In genomic region chr11:49168839-49169611, GRCm38 (mm10) we compare ENCODE assay signal across 9 mouse cellular contexts. TPM values are rescaled to one million over a fixed set of nuclear protein-coding genes. Genes with fewer than 3 reads are reported as not detected.
DNase-seq lines count a peak whose midpoint lies in the region; ATAC-seq and TF ChIP-seq lines count a peak whose summit lies in the region.
"Had no signal": no experiment of that assay in that cellular context is flagged by ENCODE, and none has a peak within 500 bp of the region (broad histone marks: within the 10 kb centered on the region; RNA-seq: fewer than 3 reads in every experiment).

No protein-coding gene starts in this region.

- no peak overlapping the region for H3K9ac ChIP-seq in kidney, embryonic 14.5 days (ENCODE audit: low read depth, low read length)
- peak overlapping the region; percentile 2; the same call in 1 of the 2 replicates for H3K9ac ChIP-seq in hindbrain, embryonic 12.5 days

- H3K36me3 ChIP-seq in kidney, embryonic 14.5 days (ENCODE audit: control insufficient read depth, insufficient read depth, low read length): no peaks in the 10 kb centered on the region
- H3K36me3 ChIP-seq in hindbrain, embryonic 12.5 days: no peaks in the 10 kb centered on the region

- 3% methylated on average over 50 of the region's 50 CpGs for WGBS in kidney, embryonic 14.5 days
- 6% methylated on average over 50 of the region's 50 CpGs for WGBS in hindbrain, embryonic 12.5 days
- WGBS in olfactory bulb, adult 2 months: 6% methylated on average over 50 of the region's 50 CpGs

- no peak overlapping the region for H3K27ac ChIP-seq in kidney, embryonic 14.5 days (ENCODE audit: low read depth, low read length)
- H3K27ac ChIP-seq in hindbrain, embryonic 12.5 days: no peak overlapping the region
- no peak overlapping the region for H3K27ac ChIP-seq in olfactory bulb, adult 2 months (ENCODE audit: insufficient read depth, low read depth, low read length)

- no peak for DNase-seq in kidney, adult 11 months
- peak; percentile 41 for DNase-seq in embryo, embryonic 10.5 days (ENCODE audit: low spot score)
- DNase-seq in liver: peak; percentile 9
- no peak for DNase-seq in urinary bladder, postnatal 4 days (ENCODE audit: low spot score in 2 of 2)
- DNase-seq in adrenal gland, adult 8-10 months: no peak

- TF ChIP-seq CTCF in olfactory bulb, adult 2 months (IDR thresholded peaks at IDR 0.05; ENCODE audit: insufficient read depth, low read depth, low read length): no peak

- peaks cover 6% of the 10 kb centered on the region; the same call in 1 of the 2 replicates for H3K9me3 ChIP-seq in kidney, embryonic 14.5 days (ENCODE audit: control insufficient read depth, low read length)
- H3K9me3 ChIP-seq in hindbrain, embryonic 12.5 days (replicated peaks): peaks cover 7% of the 10 kb centered on the region; the same call in 1 of the 2 replicates

- no peaks in the 10 kb centered on the region for H3K4me1 ChIP-seq in kidney, embryonic 14.5 days (ENCODE audit: control insufficient read depth, insufficient read depth, low read length)
- H3K4me1 ChIP-seq in hindbrain, embryonic 12.5 days: peaks cover 7% of the 10 kb centered on the region; the same call in 1 of the 2 replicates
- peaks cover 7% of the 10 kb centered on the region for H3K4me1 ChIP-seq in olfactory bulb, adult 2 months (ENCODE audit: control insufficient read depth, insufficient read depth, low read length)

- peak; percentile 86 for ATAC-seq in kidney, embryonic 14.5 days (ENCODE audit: low FRiP score, low TSS enrichment)
- ATAC-seq in hindbrain, embryonic 12.5 days (ENCODE audit: low FRiP score): peak; percentile 67

- peak overlapping the region; percentile 32 for H3K4me3 ChIP-seq in kidney, embryonic 14.5 days (ENCODE audit: low read length)
- peak overlapping the region; percentile 35 for H3K4me3 ChIP-seq in hindbrain, embryonic 12.5 days
- H3K4me3 ChIP-seq in olfactory bulb, adult 2 months (ENCODE audit: insufficient read depth, low read depth, low read length): peak overlapping the region; percentile 35

- H3K27me3 ChIP-seq in kidney, embryonic 14.5 days (ENCODE audit: control insufficient read depth, insufficient read depth, low read length): peaks cover 14% of the 10 kb centered on the region
- H3K27me3 ChIP-seq in hindbrain, embryonic 12.5 days: peaks cover 22% of the 10 kb centered on the region

- H3K4me2 ChIP-seq in kidney, embryonic 14.5 days (replicated peaks; ENCODE audit: low read depth, low read length): peak overlapping the region; percentile 70
- peak overlapping the region; percentile 68 for H3K4me2 ChIP-seq in hindbrain, embryonic 12.5 days (replicated peaks)

- no peak for TF ChIP-seq POLR2A in olfactory bulb, adult 2 months (IDR thresholded peaks at IDR 0.05; ENCODE audit: insufficient read depth, low read depth, low read length)

RNA-seq across cellular contexts. Expression of gene Olfr1394, which starts 14.8 kb away (rescaled TPM):
- polyA plus RNA-seq in kidney, embryonic 14.5 days (2014; fragmentation: Nextera tagmentation; extraction: Ambion mirVana): not detected in 2 replicates
- not detected in 2 replicates for polyA plus RNA-seq in hindbrain, embryonic 12.5 days (2016; fragmentation: Nextera tagmentation; extraction: Ambion mirVana)
- polyA plus RNA-seq in olfactory bulb, adult 2 months (2012; ENCODE audit: insufficient read depth, insufficient read length, low replicate concordance, missing spikeins): not detected in 2 replicates
- total RNA-seq in adrenal gland, adult 8-10 months (2022): not detected
- total RNA-seq: layer of hippocampus, postnatal 10 days had no signal

RNA-seq across cellular contexts. Expression of gene Btnl9, which starts 17.9 kb away (rescaled TPM):
- 1.6 and 3.1 TPM in 2 replicates for polyA plus RNA-seq in kidney, embryonic 14.5 days (2014; fragmentation: Nextera tagmentation; extraction: Ambion mirVana)
- 0.16 and 0.22 TPM in 2 replicates for polyA plus RNA-seq in hindbrain, embryonic 12.5 days (2016; fragmentation: Nextera tagmentation; extraction: Ambion mirVana)
- not detected in 2 replicates for polyA plus RNA-seq in olfactory bulb, adult 2 months (2012; ENCODE audit: insufficient read depth, insufficient read length, low replicate concordance, missing spikeins)
- 10 to 100 TPM; 21.5 to 41.8 (median 32.6) TPM for total RNA-seq in adrenal gland, adult 8-10 months (2022)

RNA-seq across cellular contexts. Expression of gene Olfr1395, which starts 27.0 kb away (rescaled TPM):
- polyA plus RNA-seq in kidney, embryonic 14.5 days (2014; fragmentation: Nextera tagmentation; extraction: Ambion mirVana): not detected in 2 replicates
- polyA plus RNA-seq in hindbrain, embryonic 12.5 days (2016; fragmentation: Nextera tagmentation; extraction: Ambion mirVana): not detected in 2 replicates
- not detected in 2 replicates for polyA plus RNA-seq in olfactory bulb, adult 2 months (2012; ENCODE audit: insufficient read depth, insufficient read length, low replicate concordance, missing spikeins)
- total RNA-seq in adrenal gland, adult 8-10 months (2022): not detected
- total RNA-seq: layer of hippocampus, postnatal 10 days had no signal

RNA-seq across cellular contexts. Expression of gene Zfp62, which starts 34.1 kb away (rescaled TPM):
- polyA plus RNA-seq in kidney, embryonic 14.5 days (2014; fragmentation: Nextera tagmentation; extraction: Ambion mirVana): 27.6 and 51.1 TPM in 2 replicates
- polyA plus RNA-seq in hindbrain, embryonic 12.5 days (2016; fragmentation: Nextera tagmentation; extraction: Ambion mirVana): 55.3 and 62.5 TPM in 2 replicates
- not detected in 2 replicates for polyA plus RNA-seq in olfactory bulb, adult 2 months (2012; ENCODE audit: insufficient read depth, insufficient read length, low replicate concordance, missing spikeins)
- 10 to 100 TPM; 28.1 to 40.1 (median 36.2) TPM for total RNA-seq in adrenal gland, adult 8-10 months (2022)

RNA-seq across cellular contexts. Expression of gene Olfr1396, which starts 54.4 kb away (rescaled TPM):
- polyA plus RNA-seq in kidney, embryonic 14.5 days (2014; fragmentation: Nextera tagmentation; extraction: Ambion mirVana): not detected in 2 replicates
- polyA plus RNA-seq in hindbrain, embryonic 12.5 days (2016; fragmentation: Nextera tagmentation; extraction: Ambion mirVana): not detected in 2 replicates
- not detected in 2 replicates for polyA plus RNA-seq in olfactory bulb, adult 2 months (2012; ENCODE audit: insufficient read depth, insufficient read length, low replicate concordance, missing spikeins)
- 1 to 10 TPM; 1.8 to 5.0 (median 3.1) TPM for total RNA-seq in adrenal gland, adult 8-10 months (2022)
- total RNA-seq: layer of hippocampus, postnatal 10 days had no signal

Comparison
In these comparisons a context has a peak if more than half of its experiments do, and no peak if none do; other contexts are left out.
1. DNase-seq: peak in embryo, embryonic 10.5 days (single experiment) and liver (single experiment); none in kidney, adult 11 months (single experiment), urinary bladder, postnatal 4 days (0 of 2) and adrenal gland, adult 8-10 months (single experiment).
2. Peak in every context shown above with its lines, with median percentiles within 50 percentile points of each other: H3K4me3 ChIP-seq.